Mouse (Mus musculus): ENCODE results near the gene Mt1.

DNA sequence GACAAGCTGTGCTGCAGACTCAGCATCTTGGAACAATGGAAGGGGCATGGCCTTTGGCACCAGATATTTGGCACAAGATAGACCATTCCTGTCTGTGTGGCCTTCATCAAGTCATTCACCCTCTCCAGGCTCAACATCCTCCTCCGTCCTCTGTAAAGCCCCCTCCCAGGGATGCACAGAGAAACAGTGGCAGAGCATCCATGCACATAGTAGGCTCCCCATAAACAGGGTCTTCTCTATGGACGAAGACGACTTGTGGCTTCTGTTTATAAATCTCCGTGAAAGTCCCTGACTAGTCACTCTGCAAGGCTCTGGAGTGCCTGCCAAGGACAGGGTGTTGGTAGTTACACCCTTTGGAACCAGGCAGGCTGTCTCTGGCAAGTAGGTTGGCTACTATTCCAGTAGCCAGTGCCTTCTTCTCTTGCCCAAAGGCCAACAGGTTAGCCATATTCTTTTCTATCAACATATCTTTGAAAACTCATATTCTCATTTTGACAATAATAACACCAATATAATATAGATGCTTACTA lies 38.6 kb upstream of the Mt1 start:
- TF ChIP-seq CTCF (IDR thresholded peaks at IDR 0.05; ENCODE audit: low read depth, low read length): no peak
- TF ChIP-seq POLR2A (IDR thresholded peaks at IDR 0.05; ENCODE audit: borderline replicate concordance, low read depth, low read length): no peak

All from bone marrow macrophage, adult 2 months (primary cell).